Mouse (Mus musculus): ENCODE results near the gene Ifit3b.
"Not testable (repeated sequence)": the region's sequence is repeated elsewhere in the genome, so short reads cannot be mapped to it uniquely, and the experiment has no call there.

The Ifit3b gene

DNA sequence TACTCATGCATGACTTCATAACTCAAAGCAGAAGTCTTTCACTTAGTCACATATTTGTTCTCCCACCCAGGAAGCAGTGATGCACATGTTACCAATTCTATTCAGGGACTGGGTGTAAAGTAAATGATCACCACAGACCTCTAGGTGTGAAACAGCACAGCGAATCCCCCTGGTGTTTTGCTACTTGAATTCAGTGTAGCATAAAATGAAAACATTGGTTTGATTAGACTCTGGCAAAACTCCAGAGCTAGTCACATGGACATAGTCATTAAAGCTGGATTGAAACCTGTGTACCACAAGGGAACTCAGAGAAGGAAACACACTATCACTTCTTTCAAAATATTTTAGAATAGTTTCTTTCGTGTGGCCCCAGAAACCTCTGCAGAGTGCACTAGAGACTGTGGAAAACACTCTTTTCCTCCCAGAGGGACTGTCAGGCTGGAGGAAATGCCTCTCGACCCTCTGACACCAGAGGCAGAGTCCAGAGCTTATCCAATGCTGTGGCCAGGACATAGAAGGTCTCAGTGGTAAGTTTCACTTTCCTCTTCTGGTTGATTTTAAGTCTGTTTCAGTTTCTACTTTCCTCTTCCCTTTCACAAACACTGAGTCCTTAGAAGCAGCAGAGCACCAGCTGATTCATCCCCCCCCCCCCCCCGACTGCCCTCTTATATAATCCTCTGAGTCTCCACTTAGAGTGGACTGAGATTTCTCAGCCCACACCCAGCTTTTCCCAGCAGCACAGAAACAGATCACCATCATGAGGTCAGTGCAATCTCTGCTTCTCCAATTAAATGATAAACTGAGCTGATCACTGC is at the start of gene Ifit3b:
Ifit3b (plus strand) TSS at position 734 of the 815 bp plus-strand sequence.
- not testable (repeated sequence) for DNase-seq

DNA sequence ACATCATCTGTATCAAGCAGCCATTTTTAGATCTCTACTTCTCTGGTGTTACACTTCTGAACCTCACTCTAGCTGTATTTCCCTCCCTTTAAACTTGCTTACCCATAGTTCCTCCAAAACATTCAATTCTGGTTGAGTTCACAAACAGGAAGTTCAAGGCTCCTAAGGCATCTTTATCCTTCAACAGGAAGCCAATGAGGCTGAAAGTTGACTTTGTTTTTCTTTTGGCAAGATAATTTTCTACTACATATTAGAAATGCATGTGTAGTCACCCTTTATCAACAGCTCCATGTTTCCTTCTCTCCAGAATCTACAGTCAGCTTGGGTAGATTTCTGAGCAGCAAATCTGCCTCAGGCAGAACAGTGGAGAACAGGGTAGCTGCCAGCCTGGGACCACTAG is 45.2 kb upstream of the Ifit3b start:
- DNase-seq, result no peak

DNA sequence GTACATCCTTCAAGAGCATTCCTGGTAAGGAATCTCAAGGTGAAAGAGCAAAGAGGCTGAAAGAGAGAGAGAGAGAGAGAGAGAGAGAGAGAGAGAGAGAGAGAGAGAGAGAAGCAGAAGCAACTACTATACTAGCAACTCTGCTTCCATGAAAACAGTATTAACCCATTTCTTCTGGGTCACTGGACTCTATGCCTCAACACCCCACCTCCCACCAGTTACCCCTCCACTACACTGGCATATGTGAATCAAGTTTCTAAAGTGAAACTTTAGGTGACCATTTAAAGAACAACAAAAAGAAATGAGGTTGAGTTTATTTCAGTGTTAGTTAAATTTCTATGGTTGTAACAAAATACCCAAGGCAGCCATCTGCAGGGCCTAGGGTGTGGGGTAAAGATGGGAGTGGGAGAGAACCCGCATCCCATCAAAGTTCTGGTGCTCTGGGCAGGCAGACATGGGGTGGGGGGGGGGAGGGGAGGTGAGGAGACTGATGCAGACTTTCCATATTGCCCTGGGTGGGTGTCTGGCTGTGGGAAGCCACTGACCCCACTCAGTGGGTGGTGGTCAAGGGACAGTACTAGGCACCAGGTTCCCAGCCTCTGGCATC is 41.5 kb upstream of the Ifit3b start:
- no peak for DNase-seq

DNA sequence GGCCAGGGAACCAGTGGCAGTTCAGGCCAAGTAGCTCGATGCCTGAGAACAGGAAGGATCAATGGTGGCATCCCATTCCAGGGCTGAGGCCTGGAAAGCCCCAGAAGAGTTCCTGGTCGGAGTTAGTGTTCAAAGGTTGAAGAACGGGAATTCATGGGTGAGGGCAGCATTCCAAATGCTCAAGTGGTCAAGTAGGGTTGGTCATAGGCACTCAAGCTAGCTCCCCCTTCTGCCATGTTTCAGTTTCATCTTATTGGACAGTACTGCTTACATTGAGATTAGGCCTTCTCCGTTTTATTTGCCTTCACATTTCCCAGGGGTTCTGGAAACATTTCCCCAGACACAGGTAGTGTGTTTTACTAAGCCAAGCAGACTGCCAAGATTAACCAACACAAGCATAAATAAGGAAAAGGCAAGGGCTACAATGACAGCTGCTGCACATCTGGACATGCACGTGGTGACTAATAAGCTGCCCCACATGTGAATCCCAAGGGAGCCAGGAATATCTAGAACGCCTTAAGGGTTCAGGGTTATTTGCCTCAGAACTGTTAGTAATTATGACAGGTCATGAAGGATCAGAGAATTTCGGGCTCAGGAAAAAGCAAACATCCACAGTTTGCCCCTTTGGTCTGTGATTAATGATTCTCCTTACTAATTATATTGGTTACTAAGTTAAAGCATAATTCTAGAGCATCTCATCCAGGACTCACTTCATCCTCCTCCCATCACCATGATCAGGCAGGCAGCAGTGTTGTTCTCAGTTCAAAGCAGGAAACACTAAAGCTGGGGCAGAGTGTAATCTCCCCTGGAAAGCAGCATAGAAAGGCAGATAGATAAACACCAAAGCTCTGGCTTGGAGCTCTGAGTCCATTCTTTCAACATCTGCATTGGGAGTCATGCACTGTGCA is 38.5 kb upstream of the Ifit3b start:
- DNase-seq, result no peak

DNA sequence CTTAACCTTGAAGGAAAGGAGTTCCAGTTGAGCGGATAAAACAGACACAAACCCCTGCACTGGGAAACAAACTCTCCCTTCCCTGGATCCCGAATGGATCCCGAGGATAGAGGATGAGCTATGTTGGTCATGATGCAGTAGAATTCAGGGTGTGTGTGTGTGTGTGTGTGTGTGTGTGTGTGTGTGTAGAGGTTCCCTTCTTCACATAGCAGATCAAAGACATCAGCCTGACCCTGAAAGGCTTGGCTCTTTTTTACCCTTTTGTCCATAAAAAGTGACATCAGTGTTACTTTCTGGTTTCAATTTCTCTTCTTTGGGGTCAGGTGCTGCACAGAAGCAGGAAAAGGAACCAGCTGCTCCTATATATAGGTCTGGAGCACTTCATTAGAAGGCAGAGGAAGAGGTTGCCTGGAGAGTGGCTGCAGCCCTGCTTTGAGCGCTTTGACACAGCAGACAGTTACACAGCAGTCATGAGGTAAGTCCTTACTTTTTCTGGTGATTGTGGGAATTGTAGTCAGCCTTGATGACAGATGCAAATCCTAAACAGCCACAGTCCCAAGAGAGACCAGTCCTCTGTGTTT is 37.8 kb upstream of the Ifit3b start:
- DNase-seq, result no peak

DNA sequence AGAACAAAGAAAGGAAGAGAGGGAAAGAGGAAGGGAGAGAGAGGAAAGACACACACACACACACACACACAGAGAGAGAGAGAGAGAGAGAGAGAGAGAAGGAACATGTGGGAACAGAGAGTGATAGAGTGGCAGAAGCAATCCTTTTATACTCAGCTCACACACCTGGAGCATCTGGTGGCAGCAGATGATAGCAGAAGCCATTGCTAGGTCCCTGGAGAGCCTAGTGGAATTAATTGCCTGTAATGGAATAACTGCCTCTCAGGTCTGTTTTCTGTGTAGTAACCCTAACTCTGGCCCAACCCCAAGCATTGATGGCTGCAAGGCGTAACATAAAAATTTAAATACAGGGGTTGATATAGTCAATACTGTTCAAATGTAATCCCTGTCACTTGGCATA is 36.7 kb upstream of the Ifit3b start:
- no peak for DNase-seq

DNA sequence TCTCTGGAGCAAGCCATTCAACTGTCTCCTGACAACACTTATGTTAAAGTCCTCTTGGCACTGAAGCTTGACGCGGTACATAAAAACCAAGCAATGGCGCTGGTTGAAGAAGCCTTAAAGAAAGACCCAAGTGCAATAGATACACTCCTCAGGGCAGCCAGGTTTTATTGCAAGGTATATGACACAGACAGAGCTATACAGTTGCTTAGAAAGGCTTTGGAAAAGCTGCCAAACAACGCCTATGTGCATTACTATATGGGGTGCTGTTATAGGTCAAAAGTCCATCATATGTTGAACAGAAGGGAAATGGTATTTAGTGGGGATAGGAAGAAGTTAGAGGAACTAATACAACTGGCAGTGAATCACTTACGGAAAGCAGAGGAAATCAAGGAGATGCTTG is 34.1 kb upstream of the Ifit3b start:
- DNase-seq, result no peak

DNA sequence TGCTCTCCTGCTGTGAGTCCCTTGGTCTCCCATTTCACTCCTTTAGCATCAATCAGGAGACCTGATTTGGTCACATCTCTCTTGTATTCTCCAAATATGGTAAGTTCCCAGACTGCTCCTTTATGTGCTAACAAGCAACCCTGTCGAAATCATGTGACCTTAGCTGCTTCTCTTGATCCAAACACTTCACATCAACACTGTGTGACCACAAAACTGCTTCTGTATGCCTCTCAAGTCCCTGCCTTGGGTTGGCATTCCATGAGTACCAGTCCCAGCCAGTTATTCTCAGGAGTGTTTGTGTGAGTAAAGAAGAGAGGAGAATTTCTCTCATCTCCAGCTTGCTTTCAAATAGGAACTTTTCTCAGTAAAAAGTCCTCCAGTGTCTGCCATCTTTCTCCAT is 30.6 kb upstream of the Ifit3b start:
- no peak for DNase-seq

DNA sequence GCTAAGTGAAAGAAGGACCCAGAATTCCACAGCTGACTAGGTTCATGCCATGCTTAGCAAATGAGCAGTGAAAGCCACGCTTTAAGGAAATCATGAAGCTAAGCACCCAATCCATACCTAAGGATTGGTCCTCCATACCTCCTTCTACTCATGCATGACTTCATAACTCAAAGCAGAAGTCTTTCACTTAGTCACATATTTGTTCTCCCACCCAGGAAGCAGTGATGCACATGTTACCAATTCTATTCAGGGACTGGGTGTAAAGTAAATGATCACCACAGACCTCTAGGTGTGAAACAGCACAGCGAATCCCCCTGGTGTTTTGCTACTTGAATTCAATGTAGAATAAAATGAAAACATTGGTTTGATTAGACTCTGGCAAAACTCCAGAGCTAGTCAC is 25.1 kb upstream of the Ifit3b start:
- not testable (repeated sequence) for DNase-seq

DNA sequence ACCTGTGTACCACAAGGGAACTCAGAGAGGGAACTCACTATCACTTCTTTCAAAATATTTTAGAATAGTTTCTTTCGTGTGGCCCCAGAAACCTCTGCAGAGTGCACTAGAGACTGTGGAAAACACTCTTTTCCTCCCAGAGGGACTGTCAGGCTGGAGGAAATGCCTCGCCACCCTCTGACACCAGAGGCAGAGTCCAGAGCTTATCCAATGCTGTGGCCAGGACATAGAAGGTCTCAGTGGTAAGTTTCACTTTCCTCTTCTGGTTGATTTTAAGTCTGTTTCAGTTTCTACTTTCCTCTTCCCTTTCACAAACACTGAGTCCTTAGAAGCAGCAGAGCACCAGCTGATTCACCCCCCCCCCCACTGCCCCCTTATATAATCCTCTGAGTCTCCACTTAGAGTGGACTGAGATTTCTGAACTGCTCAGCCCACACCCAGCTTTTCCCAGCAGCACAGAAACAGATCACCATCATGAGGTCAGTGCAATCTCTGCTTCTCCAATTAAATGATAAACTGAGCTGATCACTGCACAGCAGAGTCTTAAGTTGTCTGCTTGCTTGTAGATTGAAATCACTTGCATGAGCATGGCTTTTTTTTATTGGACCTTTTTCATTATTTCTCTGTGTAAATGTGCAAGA is 24.5 kb upstream of the Ifit3b start, which contains the start of gene Ifit3:
Ifit3 (plus strand) TSS at position 406 of the 641 bp plus-strand sequence.
- not testable (repeated sequence) for DNase-seq

DNA sequence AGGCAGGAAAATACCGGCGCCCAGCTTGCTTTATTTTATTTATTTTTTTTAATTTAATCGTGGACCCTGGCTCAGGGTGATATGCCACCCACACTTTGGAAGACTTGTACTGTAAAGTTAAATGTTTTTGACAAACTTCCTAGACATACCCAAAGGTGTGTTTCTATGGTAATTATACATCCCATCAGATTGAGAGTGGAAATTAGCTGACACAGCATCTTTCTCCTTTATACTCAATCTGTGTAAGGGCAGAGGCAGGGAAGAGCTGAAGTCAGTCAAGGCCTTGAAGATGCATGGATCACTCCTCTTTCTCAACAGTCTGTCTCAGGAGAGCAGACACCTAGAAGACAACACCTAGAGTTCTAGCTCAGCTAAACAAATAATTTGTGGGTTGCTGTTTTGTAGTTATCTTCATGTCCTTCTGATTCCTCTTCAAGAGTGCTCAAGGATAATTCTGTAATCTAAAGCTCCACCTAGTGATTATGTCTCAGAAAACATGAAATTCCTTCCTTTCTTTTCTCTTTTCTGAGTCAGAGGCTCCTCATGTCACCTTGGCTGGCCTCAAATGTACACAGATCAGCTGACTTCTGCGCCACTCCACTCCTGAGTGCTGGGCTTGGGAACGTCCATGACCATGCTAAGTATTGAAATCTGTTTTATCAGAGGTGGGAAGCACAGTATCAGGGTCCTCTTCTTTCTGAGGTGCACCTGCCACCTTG is 21.9 kb upstream of the Ifit3b start:
- DNase-seq, result not testable (repeated sequence)

DNA sequence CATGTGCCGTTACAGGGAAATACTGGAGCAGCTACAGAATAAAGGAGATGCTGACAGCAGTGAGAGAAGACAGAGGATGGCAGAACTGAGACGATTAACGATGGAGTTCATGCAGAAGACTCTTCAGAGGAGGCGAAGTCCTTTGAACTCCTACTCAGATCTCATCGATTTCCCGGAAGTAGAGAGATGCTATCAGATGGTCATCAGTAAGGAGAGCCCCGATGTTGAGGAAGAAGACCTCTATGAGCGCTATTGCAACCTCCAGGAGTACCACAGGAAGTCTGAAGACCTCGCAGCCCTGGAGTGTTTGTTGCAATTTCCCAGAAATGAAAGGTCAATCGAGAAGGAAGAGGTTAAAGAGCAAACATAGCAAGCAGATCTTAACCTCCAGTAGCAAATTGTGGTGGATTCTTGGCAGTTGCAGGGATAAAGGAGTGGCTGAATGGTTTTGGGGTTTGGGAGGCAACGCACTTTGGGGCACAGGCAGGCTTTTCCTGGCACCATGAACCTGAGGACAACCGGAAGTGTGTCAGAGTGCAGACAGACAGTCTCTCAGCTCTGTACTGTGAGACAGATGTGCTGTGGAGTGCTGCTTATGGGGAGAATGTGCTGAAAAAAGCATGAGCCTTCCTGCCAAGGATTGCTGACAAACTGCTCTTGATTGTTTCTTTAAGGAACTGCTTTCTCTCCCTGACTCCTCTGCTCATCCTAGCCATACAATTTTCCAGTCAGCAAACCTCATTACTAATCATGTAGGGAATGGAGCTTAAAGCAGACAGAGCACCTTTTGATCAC is 19.7 kb upstream of the Ifit3b start:
- not testable (repeated sequence) for DNase-seq

DNA sequence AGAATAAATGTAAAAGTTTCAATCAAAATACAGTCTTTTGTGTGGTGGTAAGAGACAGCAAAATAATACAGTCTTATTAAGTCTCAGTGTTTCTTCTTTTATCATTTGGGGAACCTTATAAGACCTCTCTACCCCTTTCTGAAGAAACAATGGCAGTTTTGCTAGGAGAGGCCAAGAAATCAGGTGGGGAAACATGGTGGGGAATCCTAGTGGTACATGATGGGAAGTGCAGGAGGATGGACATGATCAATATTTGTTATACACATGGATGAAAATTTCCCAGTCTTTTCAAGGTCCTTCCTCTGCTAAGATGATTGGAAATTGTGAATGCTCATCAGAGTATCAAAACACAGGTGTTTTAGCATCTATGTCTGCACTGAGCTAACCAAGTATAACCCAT is 18.8 kb upstream of the Ifit3b start:
- no peak for DNase-seq

DNA sequence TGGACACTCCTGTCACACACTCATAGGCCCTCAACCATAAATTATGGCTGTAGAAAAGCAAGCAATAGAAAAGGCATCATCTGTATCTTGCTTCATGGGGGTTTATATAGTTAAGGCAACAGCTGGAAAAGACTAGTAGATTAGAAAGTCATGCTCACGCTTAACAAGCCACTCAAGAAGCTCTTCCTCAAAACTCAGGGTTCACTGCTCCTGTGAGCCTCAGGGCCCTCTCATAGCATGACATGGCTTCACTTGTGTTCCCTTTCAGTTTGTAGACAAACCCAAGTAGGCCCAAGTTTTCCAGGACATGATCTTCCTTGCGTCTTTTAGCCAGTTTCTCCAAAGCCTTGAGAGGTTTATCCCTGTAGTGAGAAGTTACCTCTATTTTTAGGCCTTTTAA is 14.3 kb upstream of the Ifit3b start:
- DNase-seq, result no peak

DNA sequence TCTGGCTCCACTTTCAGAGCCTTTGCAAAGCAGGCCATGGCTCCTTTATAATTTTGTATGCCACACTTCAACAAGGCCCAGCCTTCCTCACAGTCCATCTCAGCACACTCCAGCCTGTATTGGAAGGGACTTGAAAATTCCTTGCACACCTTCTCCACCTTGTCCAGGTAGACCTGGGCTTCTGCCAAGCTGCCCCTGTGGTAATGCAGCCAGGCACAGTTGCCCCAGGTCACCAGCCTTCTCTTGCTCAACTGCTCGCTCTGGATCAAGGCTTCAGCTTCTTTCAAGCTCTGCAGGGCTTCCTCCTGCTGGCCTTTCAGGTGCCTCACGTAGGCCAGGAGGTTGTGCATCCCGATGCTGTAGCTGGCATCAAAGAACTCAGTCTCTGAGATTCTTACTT is 13.2 kb upstream of the Ifit3b start:
- DNase-seq, result not testable (repeated sequence)

DNA sequence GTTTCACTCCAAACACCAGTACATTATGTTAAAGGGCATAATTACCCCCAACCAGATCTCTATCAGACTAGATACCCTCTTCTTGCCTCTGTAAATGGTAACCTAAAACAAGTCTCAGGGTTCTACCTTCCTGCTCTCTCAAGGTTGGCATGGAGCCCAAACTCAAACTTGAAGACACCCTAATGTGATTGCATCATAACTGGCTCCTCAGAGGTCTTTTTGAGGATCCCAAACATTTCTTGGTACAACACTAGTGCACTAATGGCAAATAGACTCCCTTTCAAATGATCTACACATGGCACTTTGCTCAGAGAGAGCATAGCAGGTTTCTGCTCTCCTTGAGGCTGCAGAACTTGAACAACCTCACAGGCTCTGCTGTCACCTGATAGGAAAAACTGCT is 11.0 kb upstream of the Ifit3b start:
- no peak for DNase-seq

DNA sequence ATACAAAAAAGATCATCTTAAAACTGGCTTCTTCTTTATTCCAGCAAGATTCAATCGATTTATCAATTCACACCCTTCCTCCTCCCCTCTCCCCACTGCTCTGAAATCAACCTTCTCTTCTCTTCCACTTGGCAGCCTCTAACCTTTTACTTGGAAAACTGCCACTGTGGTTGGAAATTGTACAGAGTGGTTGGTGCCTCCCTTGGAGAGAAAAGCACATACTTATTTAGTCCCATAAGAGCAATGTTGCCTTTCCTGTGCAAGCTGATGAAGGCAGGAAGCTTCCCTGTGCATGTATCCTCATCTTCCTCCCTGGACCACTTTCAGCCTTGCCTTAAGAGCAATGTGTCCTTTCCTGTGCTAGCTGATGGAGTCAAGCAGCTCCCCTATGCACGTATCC is 9.4 kb upstream of the Ifit3b start:
- DNase-seq, result peak; percentile 16

DNA sequence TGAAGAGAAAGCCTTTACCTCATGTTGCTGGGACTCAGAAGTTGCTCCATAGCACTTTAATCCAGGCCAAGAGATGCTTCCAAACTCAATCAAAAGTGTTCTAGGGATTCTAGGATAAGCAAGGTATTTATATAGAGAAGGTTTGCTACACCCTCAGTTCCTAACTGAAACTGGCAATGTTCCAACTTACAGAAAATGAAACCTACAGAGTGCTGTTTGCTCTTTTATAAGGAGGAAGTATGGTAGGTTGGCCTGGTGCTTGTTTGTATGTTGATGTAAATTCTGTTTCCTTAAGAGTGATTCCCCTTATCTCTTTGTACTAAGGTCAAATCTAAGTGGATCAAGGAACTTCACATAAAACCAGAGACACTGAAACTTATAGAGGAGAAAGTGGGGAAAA is 8.5 kb upstream of the Ifit3b start:
- not testable (repeated sequence) for DNase-seq

DNA sequence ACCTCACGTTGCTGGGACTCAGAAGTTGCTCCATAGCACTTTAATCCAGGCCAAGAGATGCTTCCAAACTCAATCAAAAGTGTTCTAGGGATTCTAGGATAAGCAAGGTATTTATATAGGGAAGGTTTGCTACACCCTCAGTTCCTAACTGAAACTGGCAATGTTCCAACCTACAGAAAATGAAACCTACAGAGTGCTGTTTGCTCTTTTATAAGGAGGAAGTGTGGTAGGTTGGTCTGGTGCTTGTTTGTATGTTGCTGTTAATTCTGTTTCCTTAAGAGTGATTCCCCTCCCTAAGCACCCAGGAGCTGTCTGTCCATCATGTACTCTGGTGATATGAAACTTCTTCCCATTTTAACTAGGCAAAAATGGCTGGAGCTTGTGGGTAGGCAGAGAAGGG is 5.9 kb upstream of the Ifit3b start, which contains the start of gene Ifit1bl1:
Ifit1bl1 (minus strand) TSS at position 69 of the 400 bp plus-strand sequence.
- not testable (repeated sequence) for DNase-seq

DNA sequence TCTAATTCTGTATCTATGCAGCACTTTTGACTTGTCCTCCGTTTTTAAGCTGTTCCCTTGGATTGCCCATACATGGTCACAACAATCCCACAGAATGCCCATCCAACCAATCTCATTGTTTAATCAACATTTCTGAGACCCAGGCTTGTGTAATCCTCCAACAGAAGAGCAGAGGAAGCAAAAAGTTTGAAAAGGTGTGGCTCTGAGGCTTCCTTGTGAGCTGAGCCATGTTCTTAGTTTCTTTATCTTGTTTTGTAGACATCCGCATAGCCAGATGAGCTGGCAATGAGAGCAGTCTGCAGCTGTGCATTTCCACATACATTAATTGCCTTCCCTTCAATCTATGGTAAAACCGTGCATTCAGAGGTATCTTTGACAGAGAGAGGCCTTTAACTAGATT is 2.3 kb upstream of the Ifit3b start:
- no peak for DNase-seq

DNA sequence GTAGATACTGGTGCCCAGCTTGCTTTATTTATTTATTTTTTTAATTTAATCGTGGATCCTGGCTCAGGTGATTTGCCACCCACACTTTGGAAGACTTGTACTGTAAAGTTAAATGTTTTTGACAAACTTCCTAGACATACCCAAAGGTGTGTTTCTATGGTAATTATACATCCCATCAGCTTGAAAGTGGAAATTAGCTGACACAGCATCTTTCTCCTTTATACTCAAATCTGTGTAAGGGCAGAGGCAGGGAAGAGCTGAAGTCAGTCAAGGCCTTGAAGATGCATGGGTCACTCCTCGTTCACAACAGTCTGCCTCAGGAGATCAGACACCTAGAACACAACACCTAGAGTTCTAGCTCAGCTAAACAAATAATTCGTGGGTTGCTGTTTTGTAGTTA is 2.3 kb downstream of the Ifit3b start:
- not testable (repeated sequence) for DNase-seq
